Mouse (Mus musculus): Measurements from ENCODE around the gene Dnajc2.

- TF ChIP-seq CTCF (IDR thresholded peaks at IDR 0.05; ENCODE audit: low read depth) (no peak), EP300 (IDR thresholded peaks at IDR 0.05; ENCODE audit: low read depth) (no peak)
These were observed 50.0 kb downstream of the Dnajc2 start for GRCm38 (mm10) chr5:21735100-21735499.
